Mouse (Mus musculus) frontal cortex, postnatal 14 days (tissue): ENCODE results near the gene Map4.
"Not testable (repeated sequence)": the region's sequence is repeated elsewhere in the genome, so short reads cannot be mapped to it uniquely, and the experiment has no call there.

ENCODE experiments used
- DNase-seq, 2 experiments: peaks; one replicate each; pipeline ENCODE4 v3.0.0; 2022; ENCODE audit warnings: low spot score in 2 of 2

Gene Map4

GRCm38 (mm10) chr9:109929131-109929530 lies 2.1 kb upstream of the Map4 start:
- no peak for DNase-seq

GRCm38 (mm10) chr9:109930063-109930462 lies 1.2 kb upstream of the Map4 start:
- no peak for DNase-seq

- no peak for DNase-seq
Observed at GRCm38 (mm10) chr9:109930752-109931151, 508 bp upstream of the Map4 start.

- peak in 1 of 2 experiments; percentile 20 for DNase-seq
Observed at GRCm38 (mm10) chr9:109932361-109932755, 1.1 kb downstream of the Map4 start.

- DNase-seq, result peak; percentile 34 to 43
Observed at GRCm38 (mm10) chr9:109932756-109933375, 1.6 kb downstream of the Map4 start.

- no peak for DNase-seq
Observed at GRCm38 (mm10) chr9:109939401-109939800, 8.1 kb downstream of the Map4 start.

GRCm38 (mm10) chr9:109942796-109943195 lies 11.5 kb downstream of the Map4 start:
- no peak for DNase-seq

- DNase-seq, result no peak
Observed at GRCm38 (mm10) chr9:109944712-109945111, 13.5 kb downstream of the Map4 start.

- DNase-seq, result no peak
Observed at GRCm38 (mm10) chr9:109948546-109948945, 17.3 kb downstream of the Map4 start.

- DNase-seq, result no peak
Observed at GRCm38 (mm10) chr9:109949801-109950200, 18.5 kb downstream of the Map4 start.

- DNase-seq, result no peak
Observed at GRCm38 (mm10) chr9:109953538-109953937, 22.3 kb downstream of the Map4 start.

GRCm38 (mm10) chr9:109954631-109955030 lies 23.4 kb downstream of the Map4 start:
- no peak for DNase-seq

- DNase-seq, result no peak
Observed at GRCm38 (mm10) chr9:109959456-109960150, 28.3 kb downstream of the Map4 start.

- DNase-seq, result no peak
Observed at GRCm38 (mm10) chr9:109960593-109960992, 29.3 kb downstream of the Map4 start.

GRCm38 (mm10) chr9:109964761-109965160 lies 33.5 kb downstream of the Map4 start:
- no peak for DNase-seq

- DNase-seq, result no peak
Observed at GRCm38 (mm10) chr9:109968351-109969116, 37.3 kb downstream of the Map4 start.

- DNase-seq, result no peak
Observed at GRCm38 (mm10) chr9:109969181-109969580, 37.9 kb downstream of the Map4 start.

- no peak for DNase-seq
Observed at GRCm38 (mm10) chr9:109969792-109970336, 38.6 kb downstream of the Map4 start.

- not testable (repeated sequence) for DNase-seq
Observed at GRCm38 (mm10) chr9:109971711-109972110, 40.5 kb downstream of the Map4 start.

GRCm38 (mm10) chr9:109980223-109980622 lies 49.0 kb downstream of the Map4 start:
- DNase-seq, result not testable (repeated sequence)

GRCm38 (mm10) chr9:109985416-109985815 lies 54.2 kb downstream of the Map4 start:
- DNase-seq, result peak; percentile 52 to 68

- DNase-seq, result no peak
Observed at GRCm38 (mm10) chr9:109989084-109989483, 57.8 kb downstream of the Map4 start.
